Mouse (Mus musculus) MEL (cell line): ENCODE results near the gene Stam2. TPM values are rescaled to one million over a fixed set of nuclear protein-coding genes. Genes with fewer than 3 reads are reported as not detected.

ENCODE experiments used
- DNase-seq: peaks from one replicate; pipeline ENCODE4 v3.0.0; 2011; ENCODE audit warnings: low read depth, low spot score
- H3K27ac ChIP-seq: 2 replicates; pipeline ENCODE4 v1.5.1; 2012; ENCODE audit warnings: low read depth, mild to moderate bottlenecking, control low read depth, low read length, moderate library complexity; ENCODE audit not compliant: control insufficient read depth
- H3K27me3 ChIP-seq, 2 experiments: fragments of 150-350 bp in 1 of 2; sonication (generic) in 1 of 2; 2 replicates each; pipeline ENCODE4 v1.6.1; 2012; ENCODE audit warnings: low read length in 2 of 2, mild to moderate bottlenecking in 2 of 2, improper control_type of control experiment in 1 of 2, moderate library complexity in 1 of 2; ENCODE audit not compliant: insufficient read depth in 2 of 2, control insufficient read depth in 1 of 2
- H3K36me3 ChIP-seq, 2 experiments: 2 replicates each; pipeline ENCODE4 v1.6.1; 2012 to 2014; ENCODE audit warnings: low read length in 2 of 2, improper control_type of control experiment in 1 of 2, inconsistent platforms in 1 of 2, mild to moderate bottlenecking in 1 of 2; ENCODE audit not compliant: insufficient read depth in 2 of 2, control insufficient read depth in 1 of 2
- H3K4me1 ChIP-seq, 2 experiments: fragments of 150-350 bp in 1 of 2; sonication (generic) in 1 of 2; 2 replicates each; pipeline ENCODE4 v1.6.1; 2012; ENCODE audit warnings: low read length in 2 of 2, improper control_type of control experiment in 1 of 2, mild to moderate bottlenecking in 1 of 2; ENCODE audit not compliant: insufficient read depth in 2 of 2, control insufficient read depth in 1 of 2
- H3K4me3 ChIP-seq, 2 experiments: fragments of 150-350 bp in 1 of 2; sonication (generic) in 1 of 2; 2 replicates each; pipeline ENCODE4 v1.5.1; 2012; ENCODE audit warnings: low read depth in 2 of 2, low read length in 2 of 2, mild to moderate bottlenecking in 2 of 2, moderate library complexity in 2 of 2, control low read depth in 1 of 2, improper control_type of control experiment in 1 of 2; ENCODE audit not compliant: control insufficient read depth in 1 of 2, insufficient read depth in 1 of 2
- H3K79me2 ChIP-seq: 2 replicates; pipeline ENCODE4 v1.6.1; 2012; ENCODE audit warnings: mild to moderate bottlenecking, low read length, moderate library complexity; ENCODE audit not compliant: control insufficient read depth, poor library complexity, insufficient read depth
- H3K9ac ChIP-seq: 2 replicates; pipeline ENCODE4 v1.6.1; 2012; ENCODE audit warnings: low read depth, mild to moderate bottlenecking, control low read depth, low read length, moderate library complexity; ENCODE audit not compliant: control insufficient read depth, poor library complexity, severe bottlenecking
- H3K9me3 ChIP-seq: fragments of 150-350 bp; sonication (generic); replicated peaks from 2 replicates; pipeline ENCODE4 v1.6.1; 2012; ENCODE audit warnings: mild to moderate bottlenecking, low read length, improper control_type of control experiment, moderate library complexity; ENCODE audit not compliant: insufficient read depth
- CTCF ChIP-seq, 3 experiments: IDR thresholded peaks in 2 of 3; conservative IDR thresholded peaks in 1 of 3; 2 replicates each; pipeline ENCODE4 v1.5.1; 2011 to 2012; ENCODE audit warnings: low read length in 3 of 3, low read depth in 2 of 3, mild to moderate bottlenecking in 2 of 3, improper control_type of control experiment in 1 of 3, inconsistent platforms in 1 of 3, mixed read lengths in 1 of 3, moderate library complexity in 1 of 3; ENCODE audit not compliant: control insufficient read depth in 1 of 3, insufficient read depth in 1 of 3, poor library complexity in 1 of 3, severe bottlenecking in 1 of 3
- ELF1 ChIP-seq: IDR thresholded peaks from 2 replicates; pipeline ENCODE4 v1.6.1; 2014; ENCODE audit warnings: low read depth, mild to moderate bottlenecking, inconsistent platforms, low read length, improper control_type of control experiment, moderate library complexity
- ETS1 ChIP-seq: IDR thresholded peaks from 2 replicates; pipeline ENCODE4 v1.6.1; 2012; ENCODE audit warnings: low read depth, mild to moderate bottlenecking, inconsistent platforms, low read length, improper control_type of control experiment, moderate library complexity
- GABPA ChIP-seq: IDR thresholded peaks from 2 replicates; pipeline ENCODE4 v1.6.1; 2012; ENCODE audit warnings: low read depth, mild to moderate bottlenecking, inconsistent platforms, low read length, improper control_type of control experiment, moderate library complexity
- GATA1 ChIP-seq: IDR thresholded peaks from 2 replicates; pipeline ENCODE4 v1.6.1; 2011; ENCODE audit warnings: low read depth, low read length, improper control_type of control experiment
- JUND ChIP-seq: IDR thresholded peaks from 2 replicates; pipeline ENCODE4 v1.6.1; 2011; ENCODE audit warnings: low read depth, mild to moderate bottlenecking, improper control_type of control experiment, low read length
- KAT2A ChIP-seq: conservative IDR thresholded peaks from 2 replicates; pipeline ENCODE4 v1.6.1; 2012; ENCODE audit warnings: low read depth, low read length, improper control_type of control experiment, inconsistent platforms
- MAZ ChIP-seq: IDR thresholded peaks from 2 replicates; pipeline ENCODE4 v1.6.1; 2012; ENCODE audit warnings: low read depth, mild to moderate bottlenecking, inconsistent platforms, low read length, improper control_type of control experiment
- MXI1 ChIP-seq: IDR thresholded peaks from 2 replicates; pipeline ENCODE4 v1.6.1; 2011; ENCODE audit warnings: mild to moderate bottlenecking, low read depth, low read length, improper control_type of control experiment
- MYB ChIP-seq: IDR thresholded peaks from 2 replicates; pipeline ENCODE4 v1.6.1; 2011; ENCODE audit warnings: mild to moderate bottlenecking, low read depth, low read length, improper control_type of control experiment
- NRF1 ChIP-seq: IDR thresholded peaks from 2 replicates; pipeline ENCODE4 v1.6.1; 2014; ENCODE audit warnings: low read depth, mild to moderate bottlenecking, inconsistent platforms, low read length, improper control_type of control experiment, moderate library complexity; ENCODE audit not compliant: poor library complexity, insufficient read depth, severe bottlenecking
- POLR2AphosphoS5 ChIP-seq: IDR thresholded peaks from 2 replicates; pipeline ENCODE4 v1.6.1; 2012; ENCODE audit warnings: low read depth, borderline replicate concordance, mild to moderate bottlenecking, inconsistent platforms, low read length, moderate library complexity, mixed read lengths
- RAD21 ChIP-seq: IDR thresholded peaks from 2 replicates; pipeline ENCODE4 v1.6.1; 2011; ENCODE audit warnings: mild to moderate bottlenecking, low read depth, low read length, improper control_type of control experiment
- RCOR1 ChIP-seq: IDR thresholded peaks from 2 replicates; pipeline ENCODE4 v1.6.1; 2012; ENCODE audit warnings: low read depth, mild to moderate bottlenecking, inconsistent platforms, low read length, improper control_type of control experiment
- TBP ChIP-seq: IDR thresholded peaks from 2 replicates; pipeline ENCODE4 v1.8.0; 2011; ENCODE audit warnings: low read depth, low read length, improper control_type of control experiment
- TCF12 ChIP-seq: IDR thresholded peaks from 2 replicates; pipeline ENCODE4 v1.6.1; 2014; ENCODE audit warnings: low read depth, mild to moderate bottlenecking, inconsistent platforms, low read length, improper control_type of control experiment, moderate library complexity
- USF2 ChIP-seq, 2 experiments: IDR thresholded peaks; 2 replicates each; pipeline ENCODE4 v1.6.1; 2011 to 2012; ENCODE audit warnings: improper control_type of control experiment in 2 of 2, low read length in 2 of 2, borderline replicate concordance in 1 of 2, inconsistent platforms in 1 of 2, low read depth in 1 of 2, mild to moderate bottlenecking in 1 of 2; ENCODE audit not compliant: insufficient read depth in 1 of 2
- ZKSCAN1 ChIP-seq: IDR thresholded peaks from 2 replicates; pipeline ENCODE4 v1.6.1; 2012; ENCODE audit warnings: low read depth, mild to moderate bottlenecking, inconsistent platforms, low read length, improper control_type of control experiment, moderate library complexity
- polyA plus RNA-seq, 2 experiments: library from polyadenylated mRNA; stranded (reverse) in 1 of 2; unstranded in 1 of 2; fragments of >175 nt in 1 of 2; fragments of >200 nt in 1 of 2; gene quantifications; 2 replicates each; pipeline versions ENCODE4 v1.2.1 to v1.2.4; 2012; ENCODE audit warnings: low replicate concordance in 2 of 2, low read depth in 1 of 2; ENCODE audit not compliant: insufficient read length in 2 of 2, insufficient read depth in 1 of 2, missing spikeins in 1 of 2
- total RNA-seq: library from RNA; depleted of rRNA; stranded (reverse); fragments of 300-350 nt; gene quantifications from 2 replicates; pipeline ENCODE4 v1.2.3, GENCODE M21; 2012

Gene Stam2
- total and polyA plus RNA-seq, 3 experiments = 8.9 to 11.5 TPM; not detected in 1

- Histone ChIP-seq H3K4me1 (no peaks in the 10 kb centered on the region), H3K79me2 (no peaks in the 10 kb centered on the region), H3K36me3 (no peaks in the 10 kb centered on the region), H3K9me3 (no peaks in the 10 kb centered on the region), H3K27ac (no peak overlapping the region), H3K9ac (no peak overlapping the region), H3K27me3 (no peaks in the 10 kb centered on the region; a peak in 1 of 4 replicates), H3K4me3 (no peak overlapping the region)
- no peak for DNase-seq
- no peak for TF ChIP-seq GABPA
- TF ChIP-seq MXI1 = no peak
- TF ChIP-seq MYB = no peak
- TF ChIP-seq TCF12 = no peak
- no peak for TF ChIP-seq GATA1
- TF ChIP-seq USF2 (IDR thresholded peaks at IDR 0.05; ENCODE audit: borderline replicate concordance in 1 of 2, insufficient read depth in 1 of 2, low read depth in 1 of 2, low read length in 2 of 2) = no peak
- TF ChIP-seq MAZ = no peak
- no peak for TF ChIP-seq CTCF (IDR thresholded peaks at IDR 0.05 in 2 of 3, conservative IDR thresholded peaks at IDR 0.05 in 1 of 3; ENCODE audit: control insufficient read depth in 1 of 3, insufficient read depth in 1 of 3, low read depth in 2 of 3, low read length in 3 of 3, poor library complexity in 1 of 3, severe bottlenecking in 1 of 3)
- no peak for TF ChIP-seq NRF1
- no peak for TF ChIP-seq RCOR1
- no peak for TF ChIP-seq ETS1
- no peak for TF ChIP-seq POLR2AphosphoS5
- no peak for TF ChIP-seq ZKSCAN1
- TF ChIP-seq JUND = no peak
Observed at GRCm38 (mm10) chr2:52779987-52780386, 37.9 kb upstream of the Stam2 start.

- Histone ChIP-seq H3K4me3 (no peak overlapping the region), H3K27ac (no peak overlapping the region), H3K9me3 (no peaks in the 10 kb centered on the region), H3K9ac (no peak overlapping the region), H3K79me2 (no peaks in the 10 kb centered on the region), H3K27me3 (no peaks in the 10 kb centered on the region; a peak in 1 of 4 replicates), H3K36me3 (no peaks in the 10 kb centered on the region), H3K4me1 (no peaks in the 10 kb centered on the region)
- DNase-seq = no peak
- TF ChIP-seq RAD21 = no peak
- TF ChIP-seq GABPA = no peak
- no peak for TF ChIP-seq MXI1
- TF ChIP-seq ELF1 = no peak
- no peak for TF ChIP-seq TBP
- TF ChIP-seq MAZ = no peak
- no peak for TF ChIP-seq KAT2A
- no peak for TF ChIP-seq USF2 (IDR thresholded peaks at IDR 0.05; ENCODE audit: borderline replicate concordance in 1 of 2, insufficient read depth in 1 of 2, low read depth in 1 of 2, low read length in 2 of 2)
Observed at GRCm38 (mm10) chr2:52779381-52779780, 37.3 kb upstream of the Stam2 start.
